Mouse (Mus musculus) right cerebral cortex, postnatal 36 days (tissue): ENCODE data around the gene Rpn2.

Experiments used
- DNase-seq, 2 experiments: peaks; one replicate each; pipeline ENCODE4 v3.0.0; 2022; ENCODE audit warnings: low spot score in 2 of 2, mixed read lengths in 1 of 2

Rpn2 gene

DNA sequence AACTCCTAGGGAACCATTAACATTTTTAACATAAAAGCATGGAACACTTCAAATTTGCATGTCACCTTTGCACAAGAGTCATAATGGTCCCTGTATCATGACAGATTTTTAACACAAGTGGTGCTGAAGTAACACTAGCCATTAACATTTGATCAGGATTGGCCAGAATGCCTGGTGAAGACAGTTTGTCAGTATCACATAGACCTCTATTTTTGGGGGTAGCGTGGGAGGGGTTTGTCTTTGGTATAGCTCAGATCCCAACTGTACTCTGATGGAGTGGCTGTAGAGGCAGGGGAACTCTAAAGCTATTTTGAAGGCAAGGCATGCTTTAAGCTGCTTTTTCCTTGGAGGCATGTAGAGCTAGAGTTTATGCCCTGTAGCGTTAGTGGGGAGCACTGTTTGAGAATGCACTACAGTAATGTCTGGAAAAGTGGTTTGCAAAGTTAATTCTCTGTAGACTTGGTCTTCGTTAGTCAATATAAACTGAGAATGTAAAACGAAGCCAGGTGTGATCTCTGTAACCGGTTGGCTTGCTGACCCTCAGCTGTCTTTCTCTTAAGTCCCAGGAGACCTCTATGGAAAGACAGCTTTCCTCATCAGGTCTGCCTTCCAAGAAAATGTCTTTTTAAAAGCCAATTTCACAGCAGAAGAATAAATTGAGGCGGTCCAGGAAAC, 32.3 kb downstream of the Rpn2 start:
- DNase-seq = no peak

DNA sequence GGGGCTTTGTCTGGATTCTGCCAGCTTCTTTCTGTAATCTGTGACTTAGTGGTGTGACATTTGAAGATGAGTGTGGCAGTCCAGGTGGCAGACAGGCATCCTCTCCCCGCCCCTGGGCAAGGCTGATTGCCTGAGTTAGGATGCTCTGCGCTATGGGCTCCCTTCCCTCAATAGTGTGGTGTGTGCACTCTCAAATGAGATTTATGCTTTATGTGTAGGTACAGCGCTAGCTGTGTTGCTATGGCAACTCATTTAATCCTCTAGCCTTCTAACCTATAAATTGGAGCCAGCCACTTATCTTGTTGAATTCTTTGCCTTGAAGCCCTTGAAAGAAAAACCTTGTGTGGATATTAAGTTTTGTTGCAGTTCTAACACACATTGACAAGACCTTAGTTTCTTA, 34.9 kb downstream of the Rpn2 start:
- DNase-seq = no peak

GRCm38 (mm10) chr2:157314310-157314709, 35.5 kb downstream of the Rpn2 start:
- DNase-seq = no peak

DNA sequence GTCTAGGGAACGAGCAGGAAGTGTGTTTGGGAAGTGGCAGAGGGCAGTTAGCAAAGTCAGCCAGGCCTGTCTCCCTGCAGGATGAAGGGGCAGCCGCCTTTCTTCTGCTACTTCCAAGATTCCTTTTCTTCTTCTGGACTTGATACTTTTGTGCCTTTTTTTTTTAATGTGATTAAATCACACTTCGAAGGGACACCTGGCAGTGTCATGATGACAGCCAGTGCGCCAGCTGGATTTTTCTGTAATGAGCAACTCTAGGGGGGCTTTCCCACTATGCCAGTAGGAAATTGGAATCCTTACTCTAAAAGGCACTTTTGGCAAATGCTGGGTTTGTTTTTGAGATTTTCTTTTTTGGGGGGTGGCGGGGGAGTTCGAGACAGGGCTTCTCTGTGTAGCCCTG, 36.7 kb downstream of the Rpn2 start:
- DNase-seq = no peak

GRCm38 (mm10) chr2:157316358-157316933, 37.6 kb downstream of the Rpn2 start:
- no peak for DNase-seq

DNA sequence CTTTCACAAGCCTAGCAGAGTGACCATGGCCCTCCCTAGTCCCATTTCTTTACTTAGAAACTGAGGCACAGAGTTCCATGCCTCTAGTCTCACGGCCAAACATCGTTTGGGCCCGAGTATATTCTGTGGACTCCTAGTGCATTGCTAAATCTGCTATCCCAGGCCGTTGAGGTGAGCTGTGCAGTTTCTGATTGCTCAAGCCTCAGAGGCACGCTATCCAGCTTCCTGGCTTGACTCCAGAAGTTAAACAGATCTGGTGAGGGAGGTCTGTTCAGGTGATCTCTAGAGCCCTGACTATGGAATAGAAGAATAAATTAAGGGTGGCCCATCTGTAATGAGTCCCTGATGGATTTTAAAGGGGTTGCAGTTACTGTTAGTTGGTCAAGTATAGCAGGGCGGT, 38.4 kb downstream of the Rpn2 start:
- DNase-seq = no peak

GRCm38 (mm10) chr2:157320135-157320534, 41.3 kb downstream of the Rpn2 start:
- DNase-seq = no peak

DNA sequence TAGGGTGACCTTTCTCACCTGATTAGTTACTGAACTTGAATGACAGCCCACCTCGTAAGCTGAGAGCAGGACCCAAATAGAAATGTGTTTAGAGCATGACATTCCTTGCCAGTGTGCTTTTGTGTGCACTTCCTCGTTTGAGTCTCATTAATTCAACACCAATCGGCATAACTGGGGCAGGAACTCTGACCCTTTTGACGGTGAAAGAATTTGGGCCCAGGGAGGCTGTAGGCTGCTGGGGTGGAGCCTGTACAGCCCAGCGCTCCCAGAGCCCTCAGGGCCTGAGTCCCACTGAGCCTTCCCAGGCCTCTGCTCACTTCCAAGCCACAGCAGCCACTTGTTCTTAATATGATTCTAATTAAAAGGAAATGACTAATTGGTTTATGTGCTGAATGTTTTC, 42.1 kb downstream of the Rpn2 start:
- no peak for DNase-seq

DNA sequence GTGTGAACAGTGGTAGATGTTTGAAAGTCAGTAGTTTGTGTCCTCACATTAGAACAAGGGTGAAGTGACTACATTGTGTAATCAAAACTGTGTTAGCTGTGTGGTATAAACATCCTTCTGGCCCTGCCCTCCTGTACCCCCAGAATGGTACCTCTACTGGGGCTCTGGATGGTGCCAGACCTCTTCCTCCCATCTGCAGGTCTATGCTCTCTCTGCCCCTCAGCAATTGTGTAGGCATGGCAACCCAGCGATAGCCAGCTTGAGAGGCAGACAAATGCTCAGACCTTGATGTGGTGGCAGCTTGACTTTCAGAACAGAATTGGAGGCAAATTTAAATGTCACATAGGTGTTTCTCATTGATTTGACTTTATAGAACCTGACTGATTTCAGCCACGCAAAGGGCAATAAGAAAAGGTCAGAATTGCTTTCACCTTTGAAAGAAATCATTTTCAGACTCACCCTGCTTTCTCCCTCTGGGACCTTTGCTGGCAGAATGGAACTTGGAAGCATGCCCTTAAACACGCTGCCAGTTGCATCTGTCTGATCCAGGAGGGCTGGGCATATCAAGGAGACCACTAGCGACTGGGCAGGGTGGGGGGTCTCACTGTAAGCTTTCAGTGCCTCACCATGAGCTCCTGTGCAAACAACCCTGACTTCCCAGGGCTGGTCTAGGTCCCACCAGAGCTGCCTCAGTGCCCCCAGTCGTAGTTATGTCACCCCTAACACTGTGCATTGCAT, 43.4 kb downstream of the Rpn2 start:
- no peak for DNase-seq

DNA sequence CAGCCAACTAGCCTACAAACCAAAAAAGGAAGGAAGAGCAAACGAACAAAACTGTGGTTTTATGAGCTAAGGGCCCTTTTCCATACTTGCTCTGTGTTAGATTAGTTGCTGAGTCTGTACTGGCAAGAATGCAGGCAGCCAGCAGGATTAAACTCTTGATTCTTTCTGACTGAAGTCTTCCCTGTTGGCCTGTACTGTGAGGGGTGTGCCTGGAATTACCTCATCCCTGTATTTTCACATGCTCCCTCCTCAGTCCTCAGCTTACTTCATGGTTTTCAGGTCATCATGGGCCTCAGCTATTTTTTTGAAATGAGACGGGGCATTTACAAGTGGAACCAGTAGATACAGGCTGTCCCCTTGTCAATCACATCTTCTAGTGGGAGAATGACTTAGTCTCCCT, 46.4 kb downstream of the Rpn2 start:
- DNase-seq = no peak

GRCm38 (mm10) chr2:157328106-157328505, 49.3 kb downstream of the Rpn2 start:
- DNase-seq = no peak

- no peak for DNase-seq
Measured at GRCm38 (mm10) chr2:157328570-157328969, 49.8 kb downstream of the Rpn2 start.

DNA sequence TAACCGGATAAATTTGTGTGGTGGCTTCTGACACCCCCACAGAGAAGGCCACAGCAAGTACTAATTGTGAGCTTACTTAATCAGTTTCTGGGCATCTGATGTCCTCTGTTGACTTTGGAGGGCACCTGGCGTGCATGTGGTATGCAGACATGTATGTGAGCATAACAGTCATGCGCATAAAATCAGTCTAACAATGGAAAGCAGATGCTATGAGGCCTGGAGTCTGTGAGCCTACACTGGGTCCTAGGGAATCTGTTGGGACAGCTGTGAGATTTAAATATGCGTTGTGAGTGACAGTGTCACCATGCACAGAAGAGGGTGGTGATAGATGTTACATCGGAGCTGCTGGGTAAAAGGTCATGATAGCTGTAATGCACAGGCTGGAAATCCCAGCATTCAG, 53.2 kb downstream of the Rpn2 start:
- DNase-seq = no peak

GRCm38 (mm10) chr2:157338663-157339062, 59.8 kb downstream of the Rpn2 start:
- DNase-seq = peak; percentile 30 to 37

- no peak for DNase-seq
Measured at GRCm38 (mm10) chr2:157339532-157339931, 60.7 kb downstream of the Rpn2 start.

- peak; percentile 48 to 49 for DNase-seq
Measured at GRCm38 (mm10) chr2:157340221-157340741, 61.5 kb downstream of the Rpn2 start.

- DNase-seq = peak; percentile 50 to 54
Measured at GRCm38 (mm10) chr2:157341554-157342270, 62.9 kb downstream of the Rpn2 start.

DNA sequence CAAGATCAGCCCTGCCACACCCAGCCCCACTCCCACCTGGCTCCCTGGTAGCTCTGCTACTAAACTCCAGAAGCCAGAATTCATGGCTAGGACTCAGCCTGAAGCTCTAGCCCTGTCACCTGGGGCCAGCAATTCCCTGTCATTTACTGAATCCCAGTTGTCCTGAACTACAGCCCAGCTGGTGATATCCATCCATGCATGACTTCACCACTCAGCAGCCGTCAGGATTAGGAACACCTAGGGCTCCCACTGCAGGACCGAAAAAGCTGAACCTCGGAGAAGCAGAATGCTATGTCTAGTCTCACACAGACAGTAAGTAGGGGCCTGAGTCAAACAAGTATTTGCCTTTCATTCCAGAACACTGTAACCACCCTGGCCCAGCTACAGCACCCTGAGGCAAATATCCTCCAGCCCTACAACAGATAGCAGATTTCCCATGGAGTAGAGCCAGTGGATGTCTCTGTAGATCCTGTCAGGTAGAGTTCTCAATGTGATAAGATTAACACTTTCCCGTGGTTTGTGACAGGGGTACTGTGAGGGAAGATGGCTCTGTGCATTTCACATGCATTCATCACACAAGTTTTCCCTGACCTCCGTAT, 63.6 kb downstream of the Rpn2 start:
- no peak for DNase-seq

DNA sequence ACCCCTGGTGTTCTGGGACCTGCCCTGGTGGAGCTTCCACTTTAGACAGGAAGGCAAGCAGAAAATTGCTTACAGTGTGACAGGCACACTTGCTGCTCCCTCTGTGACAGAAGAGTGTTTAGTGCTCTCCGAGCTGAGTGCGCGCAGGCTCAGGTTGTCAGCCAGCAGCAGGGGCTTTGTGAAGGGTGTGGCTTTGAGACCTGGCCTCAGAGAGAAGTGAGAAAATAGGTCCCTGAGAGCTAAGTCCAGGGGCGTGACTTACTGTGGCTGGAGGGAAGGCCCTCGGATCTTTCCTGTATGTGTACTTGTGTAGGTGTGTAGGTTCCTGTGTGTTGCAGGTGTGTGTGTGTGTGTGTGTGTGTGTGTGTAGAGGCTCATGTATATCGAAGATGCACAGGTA, 64.5 kb downstream of the Rpn2 start:
- no peak for DNase-seq

- DNase-seq = peak; percentile 32 to 38
Measured at GRCm38 (mm10) chr2:157347361-157348159, 68.7 kb downstream of the Rpn2 start, which contains the start of gene Ghrh. Ghrh (minus strand) TSS chr2:157347506.
